Mouse (Mus musculus): ENCODE results near the gene Pm20d1.

- TF ChIP-seq CTCF (IDR thresholded peaks at IDR 0.05) (no peak), EP300 (IDR thresholded peaks at IDR 0.05; ENCODE audit: insufficient read depth, low read depth, low read length) (no peak)
Observed at GRCm38 (mm10) chr1:131761079-131761831, 35.9 kb upstream of the Pm20d1 start.

Measured in heart, adult 2 months (tissue).